Mouse (Mus musculus) forelimb bud, embryonic 11.5 days (tissue): ENCODE measurements around the gene Smurf1.

ENCODE experiments used
- DNase-seq: peaks from one replicate; pipeline ENCODE4 v3.0.0-alpha.2; 2012; ENCODE audit warnings: low read depth, low spot score

Gene Smurf1

GRCm38 (mm10) chr5:144965639-144966351 lies at the start of gene Smurf1:
Gene Smurf1 (minus strand): TSS chr5:144965847.
- DNase-seq = peak; percentile 93

- peak; percentile 31 for DNase-seq
Observed at GRCm38 (mm10) chr5:145014278-145014677, 48.6 kb upstream of the Smurf1 start.

GRCm38 (mm10) chr5:145008878-145009659 lies 43.4 kb upstream of the Smurf1 start:
- no peak for DNase-seq

GRCm38 (mm10) chr5:145005596-145005995 lies 39.9 kb upstream of the Smurf1 start:
- DNase-seq = no peak

- DNase-seq = no peak
Observed at GRCm38 (mm10) chr5:145004495-145004894, 38.8 kb upstream of the Smurf1 start.

GRCm38 (mm10) chr5:145003362-145003761 lies 37.7 kb upstream of the Smurf1 start:
- DNase-seq = no peak

GRCm38 (mm10) chr5:144998491-144998890 lies 32.8 kb upstream of the Smurf1 start:
- peak; percentile 31 for DNase-seq

- no peak for DNase-seq
Observed at GRCm38 (mm10) chr5:144990481-144990880, 24.8 kb upstream of the Smurf1 start.

- no peak for DNase-seq
Observed at GRCm38 (mm10) chr5:144990051-144990450, 24.4 kb upstream of the Smurf1 start.

GRCm38 (mm10) chr5:144989061-144989405 lies 23.4 kb upstream of the Smurf1 start:
- no peak for DNase-seq

- peak; percentile 70 for DNase-seq
Observed at GRCm38 (mm10) chr5:144988340-144989060, 22.9 kb upstream of the Smurf1 start.

GRCm38 (mm10) chr5:144987561-144987960 lies 21.9 kb upstream of the Smurf1 start:
- DNase-seq = no peak

GRCm38 (mm10) chr5:144984839-144985238 lies 19.2 kb upstream of the Smurf1 start:
- no peak for DNase-seq

- DNase-seq = no peak
Observed at GRCm38 (mm10) chr5:144983227-144983626, 17.6 kb upstream of the Smurf1 start.

GRCm38 (mm10) chr5:144979110-144979509 lies 13.5 kb upstream of the Smurf1 start:
- no peak for DNase-seq

- DNase-seq = no peak
Observed at GRCm38 (mm10) chr5:144978533-144979107, 13.0 kb upstream of the Smurf1 start.

- no peak for DNase-seq
Observed at GRCm38 (mm10) chr5:144971266-144971665, 5.6 kb upstream of the Smurf1 start.

- peak; percentile 93 for DNase-seq
Observed at GRCm38 (mm10) chr5:144964872-144965638, 592 bp downstream of the Smurf1 start.

- DNase-seq = no peak
Observed at GRCm38 (mm10) chr5:144964465-144964864, 1.2 kb downstream of the Smurf1 start.

- DNase-seq = peak; percentile 70
Observed at GRCm38 (mm10) chr5:144963817-144964261, 1.8 kb downstream of the Smurf1 start.

GRCm38 (mm10) chr5:144963401-144963800 lies 2.2 kb downstream of the Smurf1 start:
- no peak for DNase-seq
